Mouse (Mus musculus) liver, postnatal 0 days (tissue): ENCODE results near the gene H2-Ob.

ENCODE experiments used
- CTCF ChIP-seq: sonication (generic); IDR thresholded peaks from 2 replicates; pipeline ENCODE4 v1.5.1; 2016; ENCODE audit warnings: antibody characterized with exemption, low read depth
- EP300 ChIP-seq: IDR thresholded peaks from 2 replicates; pipeline ENCODE4 v1.6.1; 2016; ENCODE audit warnings: antibody characterized with exemption, low read depth, mild to moderate bottlenecking

DNA sequence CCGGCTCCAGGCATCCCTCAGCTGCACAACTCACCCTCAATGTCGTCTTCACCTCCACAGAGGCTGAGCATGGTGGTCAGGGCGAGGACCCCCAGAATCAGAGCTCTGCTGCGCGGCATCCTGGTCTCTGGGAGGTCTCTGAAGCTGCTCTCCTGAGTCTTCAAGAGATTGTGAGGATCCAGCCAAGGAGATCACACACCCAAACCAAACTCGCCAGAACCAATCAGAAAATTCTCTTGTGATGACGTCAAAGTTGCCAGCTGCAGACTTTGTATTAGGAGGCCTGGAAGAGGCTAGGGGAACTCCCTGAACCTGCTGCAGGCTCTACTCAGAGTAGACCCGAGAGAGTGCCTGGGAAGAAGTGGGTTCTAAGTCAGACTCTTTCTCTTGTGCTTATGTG is 48.9 kb downstream of the H2-Ob start, which contains the start of gene H2-Aa:
- TF ChIP-seq CTCF (no peak), EP300 (no peak)
